ENCODE assay signal across 12 mouse cellular contexts in genomic region chr19:16258766-16259355, GRCm38 (mm10).
A peak's percentile ranks its signal among the peaks of the same experiment; 100 is the strongest.
DNase-seq lines count a peak whose midpoint lies in the region; ATAC-seq and TF ChIP-seq lines count a peak whose summit lies in the region.
"Had no signal": no experiment of that assay in that cellular context is flagged by ENCODE, and none has a peak within 500 bp of the region (broad histone marks: within the 10 kb centered on the region; RNA-seq: fewer than 3 reads in every experiment).

No protein-coding gene starts in this region.

- TF ChIP-seq EP300 in MEL (IDR thresholded peaks at IDR 0.05; ENCODE audit: low read depth in 1 of 2, low read length in 2 of 2), result no peak

- H3K9me3 ChIP-seq in kidney, embryonic 14.5 days (ENCODE audit: control insufficient read depth, low read length), result no peaks in the 10 kb centered on the region
- H3K9me3 ChIP-seq in MEL (replicated peaks; ENCODE audit: insufficient read depth, low read length), result no peaks in the 10 kb centered on the region
- H3K9me3 ChIP-seq in intestine, embryonic 14.5 days (ENCODE audit: control insufficient read depth, low read length), result no peaks in the 10 kb centered on the region

- no peak overlapping the region for H3K4me2 ChIP-seq in kidney, embryonic 14.5 days (replicated peaks; ENCODE audit: low read depth, low read length)
- peak overlapping the region; percentile 15; the same call in 1 of the 2 replicates for H3K4me2 ChIP-seq in intestine, embryonic 14.5 days (ENCODE audit: low read length)

- H3K27ac ChIP-seq in kidney, adult 2 months (ENCODE audit: insufficient read depth, low read depth, low read length), result no peak overlapping the region
- H3K27ac ChIP-seq in kidney, embryonic 14.5 days (ENCODE audit: low read depth, low read length), result no peak overlapping the region
- H3K27ac ChIP-seq in MEL (ENCODE audit: control insufficient read depth, low read depth, low read length), result no peak overlapping the region
- peak overlapping the region; percentile 22; the same call in 1 of the 2 replicates for H3K27ac ChIP-seq in intestine, embryonic 14.5 days (ENCODE audit: low read depth)

- H3K36me3 ChIP-seq in kidney, adult 2 months (ENCODE audit: control insufficient read depth, insufficient read depth, low read length), result no peaks in the 10 kb centered on the region
- no peaks in the 10 kb centered on the region for H3K36me3 ChIP-seq in kidney, embryonic 14.5 days (ENCODE audit: control insufficient read depth, insufficient read depth, low read length)
- H3K36me3 ChIP-seq in MEL (ENCODE audit: control insufficient read depth in 1 of 2, insufficient read depth in 2 of 2, low read length in 2 of 2), result peaks cover 0 to 20% of the 10 kb centered on the region in 2 experiments; a peak in 2 of 4 replicates
- H3K36me3 ChIP-seq in intestine, embryonic 14.5 days (ENCODE audit: control insufficient read depth, insufficient read depth, low read length), result 0 out of 2 replicates have a peak, but pooled peaks cover 3% of the 10 kb centered on the region

- H3K9ac ChIP-seq in kidney, embryonic 14.5 days (ENCODE audit: low read depth, low read length), result no peak overlapping the region
- H3K9ac ChIP-seq in MEL (ENCODE audit: control insufficient read depth, low read depth, low read length, poor library complexity, severe bottlenecking), result no peak overlapping the region
- H3K9ac ChIP-seq in intestine, embryonic 14.5 days (ENCODE audit: low read length), result no peak overlapping the region

- no peak for TF ChIP-seq CTCF in kidney, adult 2 months (conservative IDR thresholded peaks at IDR 0.05; ENCODE audit: insufficient read depth, insufficient read length, low read depth, low read length)
- no peak for TF ChIP-seq CTCF in MEL (IDR thresholded peaks at IDR 0.05 in 2 of 3, conservative IDR thresholded peaks at IDR 0.05 in 1 of 3; ENCODE audit: control insufficient read depth in 1 of 3, insufficient read depth in 1 of 3, low read depth in 2 of 3, low read length in 3 of 3, poor library complexity in 1 of 3, severe bottlenecking in 1 of 3)

- no peak for TF ChIP-seq RAD21 in MEL (IDR thresholded peaks at IDR 0.05; ENCODE audit: low read depth, low read length)

- H3K4me1 ChIP-seq in kidney, adult 2 months (ENCODE audit: control insufficient read depth, insufficient read depth, low read length), result peaks cover 3% of the 10 kb centered on the region
- H3K4me1 ChIP-seq in kidney, embryonic 14.5 days (ENCODE audit: control insufficient read depth, insufficient read depth, low read length), result peaks cover 8% of the 10 kb centered on the region; the same call in 1 of the 2 replicates
- peaks cover 5 to 15% of the 10 kb centered on the region in 2 experiments for H3K4me1 ChIP-seq in MEL (ENCODE audit: control insufficient read depth in 1 of 2, insufficient read depth in 2 of 2, low read length in 2 of 2)
- peaks cover 19% of the 10 kb centered on the region; the same call in 1 of the 2 replicates for H3K4me1 ChIP-seq in intestine, embryonic 14.5 days (replicated peaks; ENCODE audit: control insufficient read depth, insufficient read depth, low read length)

- no peaks in the 10 kb centered on the region for H3K79me2 ChIP-seq in MEL (ENCODE audit: control insufficient read depth, insufficient read depth, low read length, poor library complexity)

- ATAC-seq in kidney, embryonic 14.5 days (ENCODE audit: low FRiP score, low TSS enrichment), result no peak
- 0 out of 2 replicates have a peak, but pooled peaks have one; percentile 68 for ATAC-seq in intestine, embryonic 14.5 days (replicated peaks; ENCODE audit: low FRiP score, low TSS enrichment, low read depth)
- ATAC-seq: CD4-positive, CD25-positive, alpha-beta regulatory T cell, adult 4 months; forebrain, embryonic 16.5 days; Patski had no signal

- TF ChIP-seq POLR2A in kidney, adult 2 months (IDR thresholded peaks at IDR 0.05; ENCODE audit: low read depth, low read length), result no peak
- no peak for TF ChIP-seq POLR2A in MEL (IDR thresholded peaks at IDR 0.05; ENCODE audit: control insufficient read depth in 1 of 2, insufficient read depth in 1 of 2, low read depth in 1 of 2, low read length in 2 of 2, poor library complexity in 1 of 2)

- no peaks in the 10 kb centered on the region for H3K27me3 ChIP-seq in kidney, adult 2 months (replicated peaks; ENCODE audit: control insufficient read depth, insufficient read depth, low read length)
- no peaks in the 10 kb centered on the region for H3K27me3 ChIP-seq in kidney, embryonic 14.5 days (ENCODE audit: control insufficient read depth, insufficient read depth, low read length)
- peaks cover 0 to 1% of the 10 kb centered on the region in 2 experiments; a peak in 1 of 4 replicates for H3K27me3 ChIP-seq in MEL (ENCODE audit: control insufficient read depth in 1 of 2, insufficient read depth in 2 of 2, low read length in 2 of 2)
- H3K27me3 ChIP-seq in intestine, embryonic 14.5 days (replicated peaks; ENCODE audit: control insufficient read depth, insufficient read depth, low read length), result no peaks in the 10 kb centered on the region
- H3K27me3 ChIP-seq: Patski had no signal

- no peak overlapping the region for H3K4me3 ChIP-seq in kidney, adult 2 months (ENCODE audit: insufficient read depth, low read depth, low read length)
- H3K4me3 ChIP-seq in kidney, embryonic 14.5 days (ENCODE audit: low read length), result no peak overlapping the region
- no peak overlapping the region for H3K4me3 ChIP-seq in MEL (ENCODE audit: control insufficient read depth in 1 of 2, insufficient read depth in 1 of 2, low read depth in 2 of 2, low read length in 2 of 2)
- H3K4me3 ChIP-seq in intestine, embryonic 14.5 days (ENCODE audit: low read depth, low read length), result no peak overlapping the region

- DNase-seq in kidney, adult 2 months, result peak; percentile 67
- DNase-seq in MEL (ENCODE audit: low read depth, low spot score), result peak; percentile 10
- DNase-seq in intestine, embryonic 14.5 days (ENCODE audit: low spot score), result no peak
- DNase-seq in lung, postnatal 25 days (ENCODE audit: low spot score), result peak; percentile 66
- no peak for DNase-seq in thymus, postnatal 36 days
- no peak for DNase-seq in cerebellum, adult 11 months
- DNase-seq: adrenal gland, postnatal 25 days; liver had no signal

TF ChIP-seq in MEL, 35 proteins besides CTCF, POLR2A, EP300 and RAD21:
- TF ChIP-seq MEF2A (IDR thresholded peaks at IDR 0.05; ENCODE audit: extremely low read depth, insufficient replicate concordance, low read depth, low read length, poor library complexity, severe bottlenecking), result no peak
- no peak for TF ChIP-seq POLR2AphosphoS5 (IDR thresholded peaks at IDR 0.05; ENCODE audit: borderline replicate concordance, low read depth, low read length)
- TF ChIP-seq JUND (IDR thresholded peaks at IDR 0.05; ENCODE audit: low read depth, low read length), result no peak
- TF ChIP-seq MXI1 (IDR thresholded peaks at IDR 0.05; ENCODE audit: low read depth, low read length), result no peak
- TF ChIP-seq USF2 (IDR thresholded peaks at IDR 0.05; ENCODE audit: borderline replicate concordance in 1 of 2, insufficient read depth in 1 of 2, low read depth in 1 of 2, low read length in 2 of 2), result no peak
- no peak for TF ChIP-seq ZC3H11A (IDR thresholded peaks at IDR 0.05; ENCODE audit: low read depth, low read length)
- no peak for TF ChIP-seq MYC (IDR thresholded peaks at IDR 0.05; ENCODE audit: low read depth, low read length)
- TF ChIP-seq UBTF (IDR thresholded peaks at IDR 0.05; ENCODE audit: borderline replicate concordance, insufficient read depth, low read depth, low read length), result no peak
- no peak for TF ChIP-seq MAZ (IDR thresholded peaks at IDR 0.05; ENCODE audit: low read depth, low read length)
- TF ChIP-seq MAX (IDR thresholded peaks at IDR 0.05; ENCODE audit: low read length), result no peak
- no peak for TF ChIP-seq MYB (IDR thresholded peaks at IDR 0.05; ENCODE audit: low read depth, low read length)
- no peak for TF ChIP-seq USF1 (IDR thresholded peaks at IDR 0.05; ENCODE audit: low read depth, low read length)
- TF ChIP-seq NRF1 (IDR thresholded peaks at IDR 0.05; ENCODE audit: insufficient read depth, low read depth, low read length, poor library complexity, severe bottlenecking), result no peak
- TF ChIP-seq SIN3A (IDR thresholded peaks at IDR 0.05; ENCODE audit: low read length), result no peak
- TF ChIP-seq GABPA (IDR thresholded peaks at IDR 0.05; ENCODE audit: low read depth, low read length), result no peak
- no peak for TF ChIP-seq HCFC1 (IDR thresholded peaks at IDR 0.05; ENCODE audit: low read depth, low read length)
- TF ChIP-seq MAFK (IDR thresholded peaks at IDR 0.05; ENCODE audit: borderline replicate concordance, low read depth, low read length), result no peak
- no peak for TF ChIP-seq ZMIZ1 (IDR thresholded peaks at IDR 0.05; ENCODE audit: low read depth, low read length)

Comparison
In these comparisons a context has a peak if more than half of its experiments do, and no peak if none do; other contexts are left out.
1. DNase-seq: peak in kidney, adult 2 months (single experiment), MEL (single experiment) and lung, postnatal 25 days (single experiment); none in intestine, embryonic 14.5 days (single experiment), thymus, postnatal 36 days (0 of 2) and cerebellum, adult 11 months (single experiment).